Mouse (Mus musculus) lung, adult 2 months (tissue): ENCODE data around the gene Rnf151. TPM values are rescaled to one million over a fixed set of nuclear protein-coding genes. Genes with fewer than 3 reads are reported as not detected.
"Not testable (repeated sequence)": the region's sequence is repeated elsewhere in the genome, so short reads cannot be mapped to it uniquely, and the experiment has no call there.

Experiments
- DNase-seq: peaks from one replicate; pipeline ENCODE4 v3.0.0; 2022
- H3K4me1 ChIP-seq: fragments of 200-500 bp; 2 replicates; pipeline ENCODE4 v1.6.1; 2011; ENCODE audit warnings: low read length; ENCODE audit not compliant: control insufficient read depth, insufficient read depth
- H3K4me3 ChIP-seq: fragments of 200-500 bp; replicated peaks from 2 replicates; pipeline ENCODE3; 2011; ENCODE audit warnings: low read depth, mild to moderate bottlenecking, control low read depth, low read length; ENCODE audit errors: extremely low read depth
- CTCF ChIP-seq: fragments of 200-500 bp; IDR thresholded peaks from 2 replicates; pipeline ENCODE4 v1.5.1; 2011; ENCODE audit warnings: mild to moderate bottlenecking, low read length, control low read depth; ENCODE audit not compliant: insufficient read depth
- POLR2A ChIP-seq: fragments of 200-500 bp; IDR thresholded peaks from 2 replicates; pipeline ENCODE4 v1.6.1; 2011; ENCODE audit warnings: low read depth, mild to moderate bottlenecking, control low read depth, low read length, borderline replicate concordance; ENCODE audit errors: extremely low read depth
- WGBS: fragments of 180-500 bp; shearing (Covaris S2); methylation state at CpG from one replicate; pipeline ENCODE4 v1.1.7; 2018; 5-methylcytosine and 5-hydroxymethylcytosine counted together
- polyA plus RNA-seq: library from polyadenylated mRNA; depleted of rRNA; stranded (reverse); fragments of >200 nt; gene quantifications from 2 replicates; pipeline ENCODE4 v1.2.3, GENCODE M21; 2012

Gene Rnf151
- polyA plus RNA-seq, 1 experiment = 0.57 TPM

GRCm38 (mm10) chr17:24723122-24723880, 5.4 kb upstream of the Rnf151 start:
- Histone ChIP-seq H3K4me1 (peaks cover 10% of the 10 kb centered on the region; the same call in 1 of the 2 replicates), H3K4me3 (peak overlapping the region; percentile 99)
- DNase-seq = no peak
- WGBS = 1% methylated on average over 12 of the region's 12 CpGs
- TF ChIP-seq CTCF (no peak), POLR2A (no peak)

- no peak for DNase-seq
- 33% methylated on average over 13 of the region's 13 CpGs for WGBS
- H3K4me3 ChIP-seq = no peak overlapping the region
- H3K4me1 ChIP-seq = peaks cover 10% of the 10 kb centered on the region; the same call in 1 of the 2 replicates
- TF ChIP-seq POLR2A (no peak), CTCF (no peak)
Measured at GRCm38 (mm10) chr17:24722220-24722924, 4.5 kb upstream of the Rnf151 start.

GRCm38 (mm10) chr17:24721383-24721955, 3.6 kb upstream of the Rnf151 start:
- H3K4me3 ChIP-seq, DNase-seq, H3K4me1 ChIP-seq: not testable (repeated sequence)
- WGBS = 39% methylated on average over 7 of the region's 7 CpGs

GRCm38 (mm10) chr17:24720616-24721015, 2.8 kb upstream of the Rnf151 start:
- DNase-seq, H3K4me1 ChIP-seq: not testable (repeated sequence)
- H3K4me3 ChIP-seq = peak overlapping the region; percentile 27
- 3% methylated on average over 11 of the region's 11 CpGs for WGBS

- peaks cover 10% of the 10 kb centered on the region; the same call in 1 of the 2 replicates for H3K4me1 ChIP-seq
- TF ChIP-seq POLR2A = peak; percentile 95
- no peak for TF ChIP-seq CTCF
- peak; percentile 96 for DNase-seq
- WGBS = under 1% methylated on average over 61 of the region's 61 CpGs
- H3K4me3 ChIP-seq = peak overlapping the region; percentile 77
Measured at GRCm38 (mm10) chr17:24719494-24720222, 1.8 kb upstream of the Rnf151 start.

- not testable (repeated sequence) for DNase-seq, H3K4me3 ChIP-seq, H3K4me1 ChIP-seq
- 57% methylated on average over 5 of the region's 5 CpGs for WGBS
Measured at GRCm38 (mm10) chr17:24718938-24719337, 1.1 kb upstream of the Rnf151 start.

GRCm38 (mm10) chr17:24716166-24716682, 1.6 kb downstream of the Rnf151 start:
- DNase-seq = no peak
- Histone ChIP-seq H3K4me3 (no peak overlapping the region), H3K4me1 (peaks cover 4% of the 10 kb centered on the region; the same call in 1 of the 2 replicates)
- 97% methylated on average over 15 of the region's 15 CpGs for WGBS
- TF ChIP-seq CTCF = no peak
- no peak for TF ChIP-seq POLR2A

GRCm38 (mm10) chr17:24715556-24715955, 2.3 kb downstream of the Rnf151 start:
- DNase-seq = no peak
- 83% methylated on average over 6 of the region's 6 CpGs for WGBS
- Histone ChIP-seq H3K4me3 (no peak overlapping the region), H3K4me1 (peaks cover 2% of the 10 kb centered on the region; the same call in 1 of the 2 replicates)
- TF ChIP-seq CTCF (no peak), POLR2A (no peak)

- WGBS = 20% methylated on average over 2 of the region's 2 CpGs
- DNase-seq = no peak
Measured at GRCm38 (mm10) chr17:24708646-24709045, 9.2 kb downstream of the Rnf151 start.

More at GRCm38 (mm10) chr17:24708646-24709045, 9.2 kb downstream of the Rnf151 start:
- TF ChIP-seq POLR2A (no peak), CTCF (no peak)
- Histone ChIP-seq H3K4me1 (0 out of 2 replicates have a peak, but pooled peaks cover 2% of the 10 kb centered on the region), H3K4me3 (no peak overlapping the region)
